Mouse (Mus musculus) cerebellum, adult (tissue): ENCODE measurements at regions not wholly inside any gene's neighbourhood (a gene's known extent, or its start where the extent isn't known, plus 50 kb on each side); places are given as distances from the start of the nearest gene placed in this dataset.

Experiments
- ATAC-seq: cut with Nextera tagmentation; 2 replicates; pipeline ENCODE4 v1.9.2; 2017; ENCODE audit warnings: mild to moderate bottlenecking, moderate library complexity, mixed read lengths; ENCODE audit not compliant: insufficient number of reproducible peaks, low FRiP score, low TSS enrichment

GRCm38 (mm10) chr10:25857954-25858616 lies 220.0 kb upstream of the Gm9767 start:
- ATAC-seq: no peak

DNA sequence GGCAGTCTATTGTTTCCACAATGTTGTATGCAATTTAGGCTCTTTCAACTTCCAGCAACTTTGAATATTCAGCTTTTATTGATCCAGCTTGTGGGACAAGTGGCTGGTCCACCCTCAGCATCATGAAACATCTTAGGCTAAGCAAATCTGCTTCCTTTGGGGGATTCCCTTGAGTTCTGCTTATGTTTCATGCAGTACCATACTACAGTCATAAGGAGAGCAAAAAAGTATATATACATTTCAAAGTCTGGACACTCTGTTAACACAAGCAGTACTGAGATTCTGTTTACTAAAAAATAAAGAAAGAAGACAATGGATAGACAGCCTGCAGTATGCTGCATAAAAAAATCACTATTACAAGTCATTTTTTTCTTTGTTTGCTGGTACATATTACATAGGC lies 233.7 kb upstream of the Gm9767 start:
- ATAC-seq: no peak

DNA sequence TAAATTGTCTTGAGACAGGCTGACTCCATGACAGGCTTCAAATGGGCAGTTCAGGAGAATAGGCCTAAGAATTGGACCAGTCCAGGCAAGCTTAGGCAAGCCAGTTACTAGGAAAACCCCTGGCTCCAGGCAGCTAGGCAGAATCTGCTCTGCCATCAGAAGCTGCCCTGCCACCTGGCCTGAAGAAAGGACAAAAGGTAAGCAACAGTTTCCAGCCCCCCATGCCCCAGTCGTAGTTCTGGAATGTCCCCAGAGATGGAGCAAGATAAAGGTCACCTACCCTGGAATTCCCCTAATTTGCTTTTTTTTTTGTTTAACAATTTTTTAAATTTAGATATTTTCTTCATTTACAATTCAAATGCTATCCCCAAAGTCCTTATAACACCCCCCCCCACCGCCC lies 248.8 kb upstream of the Gm9767 start:
- ATAC-seq: no peak

DNA sequence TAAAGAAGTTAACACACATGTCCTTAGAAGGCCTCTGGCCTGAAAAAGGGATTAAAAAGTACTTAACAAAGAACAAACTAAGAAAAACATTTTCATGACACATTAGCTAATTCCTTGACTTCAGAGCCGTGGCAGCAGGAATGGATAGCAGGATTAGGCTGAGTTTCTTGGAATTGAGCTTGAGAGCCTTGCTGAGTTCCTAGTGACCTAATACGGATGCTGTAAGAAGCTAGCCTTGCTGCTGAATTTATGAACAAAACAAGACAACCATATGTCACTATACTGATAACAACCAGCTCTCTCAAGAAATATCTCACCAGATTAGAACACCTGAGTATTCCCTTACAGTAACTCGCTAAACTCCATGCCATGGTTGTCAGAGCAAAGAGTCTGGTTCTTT lies 268.2 kb upstream of the Smlr1 start:
- ATAC-seq: no peak

DNA sequence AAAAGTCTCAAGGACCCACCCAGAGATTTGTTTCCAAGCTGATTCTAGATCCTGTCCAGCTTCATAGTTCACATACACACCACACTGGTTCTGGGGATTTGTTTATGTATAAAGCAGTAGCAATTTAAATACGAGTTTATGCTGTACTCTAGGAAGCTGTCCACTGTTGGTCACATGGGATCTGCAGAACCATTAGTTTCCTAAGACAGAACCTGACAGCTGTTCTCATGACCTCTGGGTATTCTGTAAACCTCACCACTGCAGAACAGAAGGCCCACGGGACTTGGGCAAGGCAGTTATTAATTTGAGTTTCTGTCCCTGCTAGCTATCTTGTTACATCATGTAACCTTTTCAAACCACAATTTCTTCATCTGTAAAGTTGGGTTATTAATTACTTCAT lies 265.4 kb upstream of the Smlr1 start:
- ATAC-seq: no peak

DNA sequence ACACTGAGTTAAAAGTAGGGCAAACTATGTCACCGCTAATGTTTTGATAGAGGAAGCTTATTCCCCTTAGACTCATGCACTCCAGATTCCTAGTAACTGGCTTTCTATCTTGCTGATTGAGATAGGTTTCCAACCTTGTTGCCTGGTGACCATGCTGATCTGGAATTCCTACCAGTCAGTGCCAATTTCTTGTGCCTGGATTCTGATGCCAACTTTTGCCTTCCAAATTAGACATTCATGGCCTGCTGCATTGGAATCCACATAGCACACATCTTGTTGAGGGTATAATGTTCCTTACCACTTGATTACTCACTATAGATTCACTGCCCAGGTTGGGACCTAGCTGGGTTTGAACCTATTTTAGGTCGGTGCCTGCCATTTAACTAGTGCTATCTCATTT lies 262.8 kb upstream of the Smlr1 start:
- no peak for ATAC-seq

- ATAC-seq: peak; percentile 52; the same call in 1 of the 2 replicates
Measured at GRCm38 (mm10) chr10:25790363-25790821, 254.3 kb upstream of the Smlr1 start.

DNA sequence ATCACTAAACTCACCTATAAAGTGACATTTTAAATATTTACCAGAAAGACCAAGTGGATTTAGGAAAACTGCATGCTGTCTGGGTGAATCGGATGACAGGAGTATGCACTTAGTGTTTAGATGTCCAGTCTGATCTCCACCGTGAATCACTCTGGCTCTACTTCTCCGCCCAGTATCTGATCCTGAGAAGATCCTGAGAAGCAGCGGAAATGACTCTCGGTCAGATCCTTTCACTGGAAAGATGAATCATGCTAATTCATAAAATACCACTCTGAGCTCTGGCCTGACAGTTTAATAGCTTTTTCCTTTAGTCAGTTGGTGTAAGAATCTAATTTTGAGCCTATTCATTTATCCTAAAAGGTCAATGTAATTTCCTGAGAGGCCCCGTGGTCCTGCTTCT lies 252.6 kb upstream of the Smlr1 start:
- no peak for ATAC-seq

DNA sequence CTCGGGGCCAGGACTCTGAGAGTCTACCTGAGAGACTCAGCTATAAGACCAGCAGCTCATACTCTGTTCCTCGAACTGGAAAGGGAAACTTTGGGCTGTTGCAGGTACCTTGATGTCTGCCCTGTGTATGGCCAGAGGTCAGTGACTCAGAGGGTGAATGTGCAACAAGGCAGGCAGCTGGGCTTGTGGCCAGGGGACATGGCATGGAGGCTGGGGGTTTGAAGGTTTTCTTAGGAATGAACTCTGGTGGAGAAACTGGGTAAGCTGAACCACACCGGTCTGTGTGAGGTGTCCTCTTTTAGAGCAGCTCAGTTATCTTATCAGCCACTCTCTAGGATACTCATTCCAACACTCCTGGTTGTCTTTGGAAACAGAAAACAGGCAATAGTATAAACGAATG lies 251.9 kb upstream of the Smlr1 start:
- no peak for ATAC-seq

DNA sequence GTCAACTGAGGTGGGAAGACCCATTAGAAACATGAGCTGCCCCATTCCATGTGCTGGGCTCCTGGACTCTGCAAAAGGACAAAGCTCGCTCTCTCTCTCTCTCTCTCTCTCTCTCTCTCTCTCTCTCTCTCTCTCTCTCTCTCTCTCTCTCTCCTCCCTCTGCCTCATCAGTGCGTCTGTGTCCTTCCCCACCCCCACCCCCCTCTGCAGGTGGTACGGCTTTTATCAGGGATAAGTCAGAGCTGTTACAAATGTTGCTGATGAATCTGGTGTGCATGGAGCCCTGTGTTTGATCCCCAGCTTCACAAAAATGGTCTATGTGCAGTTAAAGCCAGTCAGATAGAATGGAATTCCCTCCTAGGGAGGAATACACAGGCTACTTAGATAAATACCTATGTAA lies 247.8 kb upstream of the Smlr1 start:
- ATAC-seq: no peak

- ATAC-seq: no peak
Measured at GRCm38 (mm10) chr10:25779476-25779875, 243.4 kb upstream of the Smlr1 start.

DNA sequence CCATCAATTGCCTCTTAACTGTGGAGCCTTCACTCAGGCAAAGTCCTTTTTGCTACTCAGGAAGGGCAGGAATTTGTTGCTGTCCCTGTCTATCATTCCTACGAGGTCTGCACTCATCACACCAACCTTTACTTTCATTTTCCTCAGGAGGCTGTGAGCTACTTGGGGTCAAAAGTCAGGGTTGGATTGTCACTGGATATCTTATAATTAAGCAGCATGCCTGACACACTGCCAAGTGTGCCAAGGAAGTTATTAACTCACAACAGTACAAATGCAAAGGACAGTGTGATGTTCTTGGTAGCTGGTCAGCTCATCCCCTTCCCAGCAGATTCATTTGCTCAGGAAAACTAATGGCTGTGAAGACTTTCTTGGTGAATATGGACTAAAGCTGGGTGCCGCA lies 241.7 kb upstream of the Smlr1 start:
- no peak for ATAC-seq

GRCm38 (mm10) chr10:25776697-25777096 lies 240.6 kb upstream of the Smlr1 start:
- ATAC-seq: no peak

DNA sequence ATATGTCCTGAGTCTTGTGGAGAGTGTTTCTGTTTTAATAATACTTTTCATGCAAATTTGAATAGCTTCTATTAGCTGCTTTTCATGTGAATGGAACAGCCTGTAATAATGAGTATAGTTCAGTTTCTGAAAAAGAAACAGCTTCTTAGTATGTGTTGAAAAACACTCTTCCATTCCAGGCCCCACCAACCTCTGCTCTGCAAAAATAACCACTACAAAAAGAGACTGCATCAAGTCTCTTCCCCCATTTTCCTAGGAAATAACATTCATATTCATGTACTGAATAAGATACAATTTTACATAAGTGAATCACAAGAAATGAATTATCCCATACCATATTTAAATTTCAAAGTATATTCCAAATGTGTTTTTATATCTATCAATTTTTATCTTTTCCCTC lies 234.0 kb upstream of the Smlr1 start:
- ATAC-seq: no peak

GRCm38 (mm10) chr10:25768456-25768855 lies 232.4 kb upstream of the Smlr1 start:
- no peak for ATAC-seq

DNA sequence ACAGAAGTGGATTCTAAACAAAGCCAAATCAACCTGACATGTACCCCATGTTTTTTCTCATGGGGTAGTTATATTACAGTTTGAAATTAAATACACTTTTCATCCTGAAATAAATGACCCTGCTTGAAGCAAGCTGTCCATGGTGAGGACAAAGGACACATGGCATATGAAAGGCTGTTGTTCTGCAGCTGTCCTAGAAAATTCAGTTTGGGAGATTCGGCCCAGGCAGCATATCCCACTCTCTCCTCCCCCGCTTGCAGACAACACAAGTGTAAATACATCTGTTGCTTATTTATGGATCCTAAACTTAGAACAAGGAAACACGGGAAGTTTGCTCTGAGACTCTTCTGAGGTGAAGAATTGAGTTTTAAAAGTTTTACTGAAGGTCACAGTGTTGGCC lies 218.2 kb upstream of the Smlr1 start:
- no peak for ATAC-seq

DNA sequence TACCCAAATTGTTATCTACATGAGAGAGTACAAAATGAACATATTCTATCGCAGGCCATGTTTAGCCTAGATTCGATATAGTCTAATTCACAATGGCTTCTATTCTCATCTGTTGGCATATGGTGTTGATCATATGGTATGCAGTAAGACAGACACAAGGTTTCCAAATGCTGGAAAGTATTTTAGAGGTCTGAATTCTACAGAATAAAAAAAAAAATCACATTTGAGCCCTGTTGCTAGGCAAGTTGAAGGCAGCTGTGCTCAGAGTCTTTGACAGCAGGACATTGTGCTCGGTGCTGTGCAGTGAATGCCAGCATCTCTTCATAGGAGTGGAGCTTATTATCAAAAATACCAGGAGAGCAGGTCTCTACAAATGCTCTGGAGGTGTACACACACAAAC lies 206.6 kb upstream of the Smlr1 start:
- ATAC-seq: peak; percentile 3; the same call in 1 of the 2 replicates

DNA sequence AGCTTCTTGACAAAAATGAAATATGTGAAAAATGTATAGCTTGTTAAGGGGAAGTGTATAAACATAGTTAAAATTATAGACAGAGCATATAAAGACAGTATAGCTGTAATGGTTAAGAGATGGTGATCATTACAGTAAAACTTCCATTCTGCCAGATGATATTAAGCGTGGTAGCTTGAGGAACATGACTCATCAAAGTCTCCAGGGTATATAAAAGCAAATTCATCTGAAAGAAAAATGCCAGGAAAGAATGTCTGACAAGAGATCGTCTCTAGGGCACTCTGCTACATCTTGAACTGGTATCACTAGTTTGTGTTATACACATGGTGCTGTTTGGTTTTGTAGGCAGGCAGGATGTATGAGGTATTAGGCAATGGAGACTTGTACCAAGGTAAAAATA lies 204.9 kb upstream of the Smlr1 start:
- ATAC-seq: no peak

DNA sequence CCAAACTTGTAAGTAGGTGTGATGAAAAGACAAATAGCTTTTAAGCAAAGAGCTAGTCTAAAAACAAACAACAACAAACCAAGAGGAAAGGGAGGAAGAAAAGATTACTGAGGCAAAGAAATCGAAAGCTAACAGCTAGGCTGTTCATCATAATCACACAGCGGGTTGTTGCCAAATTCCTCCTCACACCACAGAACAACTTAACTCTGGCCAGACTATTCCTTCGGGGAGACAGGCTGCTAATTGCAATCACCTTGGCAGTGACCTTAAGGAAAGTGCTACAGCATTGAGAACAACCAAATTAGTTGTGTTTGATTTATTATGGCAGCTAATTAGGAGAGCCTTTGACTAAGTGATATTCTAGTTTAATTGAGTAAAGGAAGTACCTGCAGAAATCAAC lies 194.4 kb upstream of the Smlr1 start:
- no peak for ATAC-seq

DNA sequence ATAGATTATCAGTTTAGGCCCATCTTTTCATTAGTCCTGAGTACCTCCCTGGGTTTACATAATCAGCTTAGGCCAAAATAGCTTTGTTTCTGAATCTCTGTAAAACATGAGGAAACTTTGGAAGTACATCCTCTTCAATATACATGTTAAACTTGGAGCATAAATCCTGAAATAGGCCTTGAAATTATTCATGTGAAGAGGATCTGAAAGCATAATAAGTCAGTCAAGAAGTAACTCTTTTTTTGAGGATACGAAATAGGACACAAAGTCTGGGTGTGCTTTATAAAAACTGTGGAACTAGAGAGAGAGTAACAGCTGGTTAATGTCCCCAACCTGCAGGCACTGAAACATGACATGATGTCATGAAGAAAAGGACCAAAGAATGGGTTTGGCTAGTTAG lies 187.9 kb upstream of the Smlr1 start:
- no peak for ATAC-seq

DNA sequence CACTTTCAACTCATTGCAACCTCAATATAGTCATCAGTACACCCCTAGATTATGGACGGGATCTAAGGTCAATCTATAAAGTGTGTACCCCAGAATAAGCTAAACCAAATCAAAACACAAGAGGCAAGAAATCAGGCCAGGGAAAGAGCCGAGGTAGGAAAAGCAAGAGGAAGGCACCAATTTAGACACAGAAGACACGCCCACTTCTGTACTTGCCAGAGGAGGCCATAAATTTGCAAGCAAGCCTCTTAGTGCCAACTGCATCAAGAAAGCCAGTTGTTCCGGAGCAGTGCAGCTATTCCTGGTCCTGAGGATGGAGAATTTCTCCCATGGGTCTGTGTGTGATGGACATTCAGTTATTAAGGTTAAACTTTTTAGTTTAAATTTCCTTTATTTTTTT lies 179.7 kb upstream of the Smlr1 start:
- no peak for ATAC-seq

DNA sequence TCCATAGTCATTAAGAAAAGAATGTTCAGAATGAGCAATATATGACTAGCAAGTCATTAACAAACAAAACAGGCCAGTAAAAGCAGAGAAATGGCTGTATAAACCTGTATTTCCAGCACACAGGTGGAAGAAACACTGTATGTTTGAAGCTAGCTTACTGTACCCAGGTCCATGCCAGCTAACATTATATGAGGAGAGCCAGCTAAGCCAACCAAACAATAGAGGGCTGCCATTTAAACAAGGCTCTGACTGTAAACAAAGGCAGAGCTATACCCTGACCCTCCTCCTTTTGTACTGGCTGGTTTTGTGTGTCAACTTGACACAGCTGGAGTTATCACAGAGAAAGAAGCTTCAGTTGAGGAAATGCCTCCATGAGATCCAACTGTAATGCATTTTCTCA lies 178.6 kb upstream of the Smlr1 start:
- no peak for ATAC-seq

GRCm38 (mm10) chr10:25714041-25714440 lies 178.0 kb upstream of the Smlr1 start:
- ATAC-seq: no peak
